Mouse (Mus musculus): ENCODE measurements around the gene Bach2. TPM values are rescaled to one million over a fixed set of nuclear protein-coding genes. Genes with fewer than 3 reads are reported as not detected.

Bach2 gene
- polyA plus RNA-seq, 1 experiment: 18.7 TPM

DNA sequence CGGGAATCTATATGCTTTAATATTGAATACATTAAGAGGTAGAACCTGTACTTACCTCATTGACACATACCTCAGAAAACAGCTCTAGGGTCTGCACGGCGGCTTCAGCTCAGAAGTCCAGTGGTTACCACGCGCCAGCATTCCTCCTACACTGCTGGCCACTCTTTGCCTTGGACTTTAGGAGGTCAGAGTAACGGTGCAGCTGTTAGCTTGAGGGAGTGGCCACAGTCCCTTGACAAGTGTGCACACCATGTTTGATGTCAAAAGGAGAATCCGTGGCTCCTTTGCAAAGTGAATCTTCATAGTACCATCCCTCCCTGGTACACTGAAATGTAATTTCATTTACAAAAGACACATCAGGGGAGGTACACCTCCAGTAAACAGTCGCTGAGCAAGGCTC, 179.3 kb downstream of the Bach2 start:
- Histone ChIP-seq H3K4me3 (ENCODE audit: low read depth, low read length) (no peak overlapping the region), H3K27ac (ENCODE audit: insufficient read depth, low read length) (no peak overlapping the region), H3K9me3 (replicated peaks; ENCODE audit: control insufficient read depth, insufficient read depth, low read length, poor library complexity, severe bottlenecking) (no peaks in the 10 kb centered on the region), H3K27me3 (ENCODE audit: control insufficient read depth, insufficient read depth, low read length, poor library complexity, severe bottlenecking) (no peaks in the 10 kb centered on the region), H3K9ac (ENCODE audit: low read depth, poor library complexity, severe bottlenecking) (no peak overlapping the region), H3K4me1 (ENCODE audit: control insufficient read depth, insufficient read depth, low read length) (no peaks in the 10 kb centered on the region), H3K36me3 (ENCODE audit: control insufficient read depth, insufficient read depth, low read length, poor library complexity, severe bottlenecking) (no peaks in the 10 kb centered on the region)
- no peak for TF ChIP-seq POLR2A (IDR thresholded peaks at IDR 0.05; ENCODE audit: insufficient read depth, low read length)
- no peak for TF ChIP-seq CTCF (IDR thresholded peaks at IDR 0.05; ENCODE audit: low read depth, low read length)
- TF ChIP-seq EP300 (IDR thresholded peaks at IDR 0.05; ENCODE audit: insufficient read depth, low read depth, low read length): no peak

GRCm38 (mm10) chr4:32421570-32421969, 183.0 kb downstream of the Bach2 start:
- Histone ChIP-seq H3K27me3 (ENCODE audit: control insufficient read depth, insufficient read depth, low read length, poor library complexity, severe bottlenecking) (no peaks in the 10 kb centered on the region; the same call in 1 of the 2 replicates), H3K4me1 (ENCODE audit: control insufficient read depth, insufficient read depth, low read length) (no peaks in the 10 kb centered on the region), H3K36me3 (ENCODE audit: control insufficient read depth, insufficient read depth, low read length, poor library complexity, severe bottlenecking) (no peaks in the 10 kb centered on the region), H3K27ac (ENCODE audit: insufficient read depth, low read length) (no peak overlapping the region), H3K9ac (ENCODE audit: low read depth, poor library complexity, severe bottlenecking) (no peak overlapping the region), H3K9me3 (replicated peaks; ENCODE audit: control insufficient read depth, insufficient read depth, low read length, poor library complexity, severe bottlenecking) (no peaks in the 10 kb centered on the region), H3K4me3 (ENCODE audit: low read depth, low read length) (no peak overlapping the region)
- no peak for TF ChIP-seq CTCF (IDR thresholded peaks at IDR 0.05; ENCODE audit: low read depth, low read length)
- TF ChIP-seq EP300 (IDR thresholded peaks at IDR 0.05; ENCODE audit: insufficient read depth, low read depth, low read length): no peak
- no peak for TF ChIP-seq POLR2A (IDR thresholded peaks at IDR 0.05; ENCODE audit: insufficient read depth, low read length)

GRCm38 (mm10) chr4:32422427-32422826, 183.8 kb downstream of the Bach2 start:
- no peaks in the 10 kb centered on the region for H3K9me3 ChIP-seq (replicated peaks; ENCODE audit: control insufficient read depth, insufficient read depth, low read length, poor library complexity, severe bottlenecking)

DNA sequence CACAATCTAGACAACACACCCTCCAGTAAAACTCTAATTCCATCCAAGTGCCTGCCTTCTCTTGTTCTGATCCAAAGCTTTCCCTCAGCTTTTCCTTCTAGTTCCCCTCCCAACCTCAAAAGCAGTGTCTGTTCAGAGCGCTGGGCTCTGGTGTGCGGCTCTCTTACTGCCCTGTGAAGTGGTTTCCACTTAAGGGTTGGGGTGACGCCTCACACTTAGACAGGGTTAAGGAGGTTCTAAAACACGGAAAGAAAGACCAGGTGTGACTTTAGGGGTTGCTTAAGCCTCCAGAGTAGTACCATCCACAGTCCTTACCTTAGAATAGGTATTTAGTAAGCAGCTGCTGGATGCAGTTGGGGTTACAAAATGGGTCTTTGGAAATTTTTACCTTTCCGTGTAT, 185.1 kb downstream of the Bach2 start:
- H3K9me3 ChIP-seq (replicated peaks; ENCODE audit: control insufficient read depth, insufficient read depth, low read length, poor library complexity, severe bottlenecking): no peaks in the 10 kb centered on the region
- no peaks in the 10 kb centered on the region for H3K4me1 ChIP-seq (ENCODE audit: control insufficient read depth, insufficient read depth, low read length)
- H3K27me3 ChIP-seq (ENCODE audit: control insufficient read depth, insufficient read depth, low read length, poor library complexity, severe bottlenecking): no peaks in the 10 kb centered on the region; the same call in 1 of the 2 replicates
- H3K9ac ChIP-seq (ENCODE audit: low read depth, poor library complexity, severe bottlenecking): no peak overlapping the region
- no peak overlapping the region for H3K4me3 ChIP-seq (ENCODE audit: low read depth, low read length)
- TF ChIP-seq POLR2A (IDR thresholded peaks at IDR 0.05; ENCODE audit: insufficient read depth, low read length): no peak
- no peaks in the 10 kb centered on the region for H3K36me3 ChIP-seq (ENCODE audit: control insufficient read depth, insufficient read depth, low read length, poor library complexity, severe bottlenecking)
- no peak overlapping the region for H3K27ac ChIP-seq (ENCODE audit: insufficient read depth, low read length)

More at GRCm38 (mm10) chr4:32422427-32422826, 183.8 kb downstream of the Bach2 start:
- no peak for TF ChIP-seq EP300 (IDR thresholded peaks at IDR 0.05; ENCODE audit: insufficient read depth, low read depth, low read length)
- no peak for TF ChIP-seq CTCF (IDR thresholded peaks at IDR 0.05; ENCODE audit: low read depth, low read length)
- no peak for TF ChIP-seq POLR2A (IDR thresholded peaks at IDR 0.05; ENCODE audit: insufficient read depth, low read length)
- Histone ChIP-seq H3K4me3 (ENCODE audit: low read depth, low read length) (no peak overlapping the region), H3K27ac (ENCODE audit: insufficient read depth, low read length) (no peak overlapping the region), H3K9ac (ENCODE audit: low read depth, poor library complexity, severe bottlenecking) (no peak overlapping the region), H3K4me1 (ENCODE audit: control insufficient read depth, insufficient read depth, low read length) (no peaks in the 10 kb centered on the region), H3K27me3 (ENCODE audit: control insufficient read depth, insufficient read depth, low read length, poor library complexity, severe bottlenecking) (no peaks in the 10 kb centered on the region; the same call in 1 of the 2 replicates), H3K36me3 (ENCODE audit: control insufficient read depth, insufficient read depth, low read length, poor library complexity, severe bottlenecking) (no peaks in the 10 kb centered on the region)

DNA sequence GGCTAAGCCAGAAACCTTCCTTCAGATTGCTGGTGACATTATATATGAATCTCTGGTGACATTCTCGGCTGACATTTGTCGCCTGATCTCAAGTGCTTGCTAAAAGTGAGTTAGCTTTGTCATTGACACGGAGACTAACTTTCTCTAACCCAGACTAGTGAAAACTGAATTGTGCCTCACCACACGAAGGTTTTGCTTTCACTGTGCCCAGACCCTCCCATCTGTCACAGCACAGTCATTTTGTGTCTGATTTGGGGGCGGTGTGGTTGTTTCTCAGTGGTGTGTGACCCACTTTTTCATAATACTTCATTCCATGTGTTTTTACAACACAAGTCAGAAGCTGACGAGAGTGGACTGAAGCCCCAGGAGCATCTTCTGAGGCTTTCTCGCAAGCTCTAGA, 185.8 kb downstream of the Bach2 start:
- TF ChIP-seq CTCF (IDR thresholded peaks at IDR 0.05; ENCODE audit: low read depth, low read length) (no peak), POLR2A (IDR thresholded peaks at IDR 0.05; ENCODE audit: insufficient read depth, low read length) (no peak), EP300 (IDR thresholded peaks at IDR 0.05; ENCODE audit: insufficient read depth, low read depth, low read length) (no peak)
- H3K4me3 ChIP-seq (ENCODE audit: low read depth, low read length): no peak overlapping the region
- H3K9ac ChIP-seq (ENCODE audit: low read depth, poor library complexity, severe bottlenecking): no peak overlapping the region
- no peaks in the 10 kb centered on the region; the same call in 1 of the 2 replicates for H3K27me3 ChIP-seq (ENCODE audit: control insufficient read depth, insufficient read depth, low read length, poor library complexity, severe bottlenecking)
- no peak overlapping the region for H3K27ac ChIP-seq (ENCODE audit: insufficient read depth, low read length)
- no peaks in the 10 kb centered on the region for H3K4me1 ChIP-seq (ENCODE audit: control insufficient read depth, insufficient read depth, low read length)
- no peaks in the 10 kb centered on the region for H3K9me3 ChIP-seq (replicated peaks; ENCODE audit: control insufficient read depth, insufficient read depth, low read length, poor library complexity, severe bottlenecking)
- no peaks in the 10 kb centered on the region for H3K36me3 ChIP-seq (ENCODE audit: control insufficient read depth, insufficient read depth, low read length, poor library complexity, severe bottlenecking)

- Histone ChIP-seq H3K9me3 (replicated peaks; ENCODE audit: control insufficient read depth, insufficient read depth, low read length, poor library complexity, severe bottlenecking) (no peaks in the 10 kb centered on the region), H3K9ac (ENCODE audit: low read depth, poor library complexity, severe bottlenecking) (no peak overlapping the region), H3K36me3 (ENCODE audit: control insufficient read depth, insufficient read depth, low read length, poor library complexity, severe bottlenecking) (no peaks in the 10 kb centered on the region), H3K4me3 (ENCODE audit: low read depth, low read length) (no peak overlapping the region), H3K4me1 (ENCODE audit: control insufficient read depth, insufficient read depth, low read length) (no peaks in the 10 kb centered on the region), H3K27me3 (ENCODE audit: control insufficient read depth, insufficient read depth, low read length, poor library complexity, severe bottlenecking) (no peaks in the 10 kb centered on the region; the same call in 1 of the 2 replicates), H3K27ac (ENCODE audit: insufficient read depth, low read length) (no peak overlapping the region)
- TF ChIP-seq POLR2A (IDR thresholded peaks at IDR 0.05; ENCODE audit: insufficient read depth, low read length): no peak
- no peak for TF ChIP-seq EP300 (IDR thresholded peaks at IDR 0.05; ENCODE audit: insufficient read depth, low read depth, low read length)
- TF ChIP-seq CTCF (IDR thresholded peaks at IDR 0.05; ENCODE audit: low read depth, low read length): no peak
These were observed 186.5 kb downstream of the Bach2 start for GRCm38 (mm10) chr4:32425060-32425459.
